Mouse (Mus musculus) adrenal gland, postnatal 10 days (tissue): ENCODE measurements around the gene Fam57a. TPM values are rescaled to one million over a fixed set of nuclear protein-coding genes. Genes with fewer than 3 reads are reported as not detected.
A peak's percentile ranks its signal among the peaks of the same experiment; 100 is the strongest.

Source experiments
- DNase-seq: peaks from one replicate; pipeline ENCODE4 v3.0.0; 2021; ENCODE audit warnings: mixed read lengths
- total RNA-seq, 2 experiments: library from RNA; stranded (reverse); gene quantifications; 2 replicates each; pipeline ENCODE4 v1.2.3; 2021

Fam57a gene
- total RNA-seq, 2 experiments from 2014 or later = 7.1 to 10.8 TPM

DNA sequence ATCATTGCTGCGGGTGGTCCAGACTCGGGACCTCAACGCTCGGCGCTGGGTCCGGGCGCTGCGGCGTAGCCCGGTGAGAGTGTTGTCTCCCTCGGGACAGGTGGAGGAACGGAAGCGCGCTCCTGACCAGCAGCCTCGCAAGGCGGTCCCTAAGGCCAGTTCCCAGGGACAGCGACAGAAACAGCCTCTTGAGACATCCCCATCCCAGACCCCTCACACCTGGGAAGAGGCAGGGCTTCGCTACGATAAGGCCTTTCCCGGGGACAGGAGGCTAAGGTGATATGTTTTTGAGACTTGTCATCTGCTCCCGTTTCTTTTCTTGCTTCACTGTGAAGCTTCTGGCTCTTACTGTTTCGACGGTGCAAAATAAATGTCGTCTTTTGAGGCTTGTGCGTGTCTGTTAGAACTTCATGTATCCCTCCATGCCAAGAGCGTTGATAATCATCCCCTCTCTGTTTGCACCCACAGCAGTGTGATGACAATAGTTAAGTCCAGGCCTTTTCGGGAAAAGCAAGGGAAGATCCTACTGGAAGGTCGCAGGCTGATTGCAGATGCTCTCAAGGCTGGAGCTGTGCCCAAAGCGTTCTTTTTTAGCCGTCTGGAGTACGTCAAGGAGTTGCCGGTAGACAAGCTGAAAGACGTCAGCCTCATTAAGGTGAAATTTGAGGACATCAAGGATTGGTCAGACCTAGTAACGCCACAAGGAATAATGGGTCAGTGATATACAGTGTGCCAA lies 64.5 kb downstream of the Fam57a start:
- no peak for DNase-seq

DNA sequence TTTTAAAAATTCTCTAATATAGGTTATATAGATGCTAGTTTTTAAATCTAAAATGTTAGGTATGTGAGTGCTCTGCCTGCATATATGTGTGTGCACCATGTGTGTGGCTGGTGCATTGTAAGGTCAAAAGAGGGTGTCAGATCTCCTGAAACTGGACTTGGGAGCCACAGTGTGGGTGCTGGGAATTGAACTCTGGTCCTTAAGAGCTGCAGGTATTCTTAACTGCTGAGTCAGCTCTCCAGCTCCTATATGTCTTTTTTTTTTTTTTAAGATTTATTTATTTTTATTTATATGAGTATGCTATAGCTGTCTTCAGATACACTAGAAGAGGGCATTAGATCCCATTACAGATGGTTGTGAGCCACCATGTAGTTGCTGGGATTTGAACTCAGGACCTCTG lies 67.0 kb downstream of the Fam57a start:
- no peak for DNase-seq

DNA sequence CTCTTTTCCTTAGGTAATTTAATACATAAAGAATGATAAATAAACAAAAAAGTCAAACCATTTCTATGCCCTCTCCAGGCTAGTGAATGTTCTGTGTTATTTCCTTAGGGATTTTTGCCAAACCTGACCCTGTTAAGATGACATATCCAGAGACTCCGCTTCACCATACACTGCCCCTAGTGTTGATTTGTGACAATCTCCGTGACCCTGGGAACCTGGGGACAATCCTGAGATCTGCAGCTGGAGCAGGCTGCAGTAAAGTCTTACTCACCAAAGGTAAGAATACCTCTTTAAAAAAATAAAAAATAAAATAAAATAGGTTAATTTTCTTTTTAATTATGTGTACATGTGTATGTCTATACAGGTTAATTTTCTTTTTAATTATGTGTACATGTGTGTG lies 67.8 kb downstream of the Fam57a start:
- DNase-seq = no peak

DNA sequence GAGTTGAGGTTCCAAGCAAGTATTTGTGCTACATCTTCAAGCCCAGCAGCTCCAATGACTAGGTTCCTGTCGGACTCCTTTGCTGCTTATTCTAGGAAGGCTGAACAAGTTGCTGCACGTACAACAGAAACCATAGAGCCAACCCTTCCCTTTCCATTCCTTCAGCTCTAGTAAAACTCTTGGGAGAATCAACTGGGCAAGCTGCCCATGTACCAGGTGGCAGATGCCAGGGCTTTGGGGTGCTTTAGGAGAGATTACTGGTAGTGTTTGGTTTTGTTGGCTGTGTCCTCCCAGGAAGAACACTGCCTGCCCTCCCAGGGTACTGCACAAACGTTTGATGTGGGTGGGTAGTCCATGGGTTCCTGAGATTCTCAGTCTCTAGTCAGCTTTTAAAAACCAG lies 72.6 kb downstream of the Fam57a start:
- peak; percentile 64 for DNase-seq

DNA sequence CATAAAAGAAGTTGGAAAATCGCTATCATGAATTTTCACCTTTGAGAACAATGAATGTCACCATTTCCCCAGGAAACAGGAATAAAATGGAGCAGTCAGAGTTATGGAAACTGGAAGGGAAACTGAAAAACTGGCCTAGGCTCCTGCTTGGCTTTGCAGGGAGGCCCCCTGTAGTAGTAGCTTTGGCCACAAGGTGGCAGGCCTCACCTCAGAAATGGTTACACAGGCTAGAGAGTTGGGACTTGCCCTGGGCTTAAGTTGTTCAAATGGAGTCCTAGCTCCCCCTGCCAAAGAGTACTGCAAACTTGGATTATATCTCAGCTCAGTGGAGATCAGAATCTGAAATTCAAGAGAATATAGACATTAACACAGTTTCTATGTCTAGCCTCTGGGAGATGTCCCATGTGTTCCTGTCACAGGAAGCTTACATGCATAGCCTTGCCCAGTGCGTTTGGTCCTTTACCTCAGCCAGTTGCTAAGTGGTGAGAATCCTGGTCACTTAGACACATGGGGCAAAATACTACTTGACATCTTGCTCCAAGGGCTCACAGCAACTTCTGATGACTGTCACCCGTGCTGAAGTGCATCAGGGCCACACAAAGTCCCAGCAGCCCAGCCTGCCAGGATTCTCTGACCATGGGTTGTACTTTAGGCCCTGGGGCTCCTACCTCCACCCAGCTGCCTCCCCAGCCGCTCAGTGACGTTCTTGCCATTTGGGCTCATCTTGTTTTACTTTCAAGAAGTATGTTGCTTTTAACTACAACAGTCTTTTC lies 73.9 kb downstream of the Fam57a start:
- DNase-seq = peak; percentile 92

DNA sequence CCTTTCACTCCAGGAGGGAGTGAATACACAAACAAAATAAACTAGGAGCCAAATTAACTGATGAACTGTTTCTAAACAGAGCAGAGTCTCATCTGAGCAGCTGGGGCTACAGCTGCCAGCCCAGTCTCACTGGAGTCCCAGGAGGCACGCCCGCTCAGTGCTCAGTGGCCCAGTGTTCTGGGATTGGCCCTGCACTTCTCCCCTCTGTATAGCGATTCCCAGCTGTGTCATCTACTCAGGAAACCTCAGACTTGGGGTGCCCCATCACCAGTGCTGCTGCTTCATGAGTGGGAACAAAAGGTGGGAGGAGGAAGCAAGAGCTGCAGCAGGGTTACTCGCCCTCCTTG lies 74.4 kb downstream of the Fam57a start:
- no peak for DNase-seq

DNA sequence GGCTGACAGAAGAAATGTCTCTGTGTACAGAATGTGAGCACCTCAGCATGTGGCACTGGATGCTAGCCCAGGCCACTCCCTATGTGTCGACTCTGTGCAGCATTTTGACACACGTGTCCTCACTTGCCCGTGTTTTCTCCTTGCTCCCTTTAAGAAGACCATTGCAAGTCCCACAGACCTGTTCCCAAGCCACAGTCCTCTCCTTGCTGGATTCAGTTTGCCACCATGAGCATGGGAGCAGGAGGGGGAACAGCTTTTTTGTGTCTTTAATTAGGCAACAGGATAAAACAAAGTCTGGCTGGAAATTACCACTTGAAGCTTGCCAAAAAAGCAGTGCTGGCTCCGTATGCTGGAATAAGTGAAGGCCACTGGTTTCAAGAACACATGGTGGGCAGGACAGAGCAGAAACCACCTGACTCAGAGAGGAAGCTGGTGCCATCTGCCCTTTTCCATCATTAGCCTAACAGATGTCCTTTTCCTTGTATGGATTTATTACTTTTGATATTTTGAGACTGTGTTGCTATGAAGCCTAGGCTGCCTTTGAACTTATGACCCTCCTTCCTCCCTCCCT lies 76.0 kb downstream of the Fam57a start:
- peak; percentile 39 for DNase-seq

DNA sequence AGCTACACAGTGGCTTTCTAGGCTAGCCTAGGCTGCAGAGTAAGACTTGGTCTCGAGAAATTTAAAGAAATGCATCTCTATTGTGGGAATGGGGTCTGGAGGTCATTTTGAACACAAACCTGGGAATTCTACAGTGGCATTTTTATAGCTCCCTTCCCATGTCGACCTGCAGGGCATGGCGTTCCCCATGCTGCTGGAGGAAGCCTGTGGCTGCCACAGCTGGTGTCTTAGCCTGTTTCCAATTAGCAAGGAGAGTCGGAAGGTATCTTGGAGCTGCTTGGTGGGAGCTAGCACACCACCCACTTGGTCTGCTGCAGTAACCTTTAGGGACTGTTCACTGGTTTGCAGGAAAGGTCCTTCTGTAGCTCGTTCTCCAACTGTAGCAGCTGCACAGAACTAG lies 76.7 kb downstream of the Fam57a start:
- no peak for DNase-seq

DNA sequence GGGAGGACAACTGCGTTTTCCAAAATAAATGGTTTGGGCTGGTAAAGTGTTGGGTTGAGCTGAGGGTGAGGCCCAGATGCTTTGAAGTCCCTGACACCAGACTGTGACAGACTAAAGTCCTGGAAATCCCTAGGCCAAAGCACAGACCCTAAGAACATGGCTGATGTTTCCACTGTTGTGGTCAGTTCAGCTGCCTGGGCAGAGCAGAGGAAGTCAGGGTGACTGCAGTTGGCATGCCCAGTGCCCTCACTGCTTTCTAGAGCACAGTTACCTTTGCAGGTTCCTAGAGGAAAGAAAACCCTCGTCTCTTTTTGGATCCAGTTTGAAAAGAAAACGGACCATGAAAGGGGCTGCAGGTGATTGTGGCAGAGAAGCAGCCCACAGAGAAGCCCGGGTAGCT lies 77.9 kb downstream of the Fam57a start:
- no peak for DNase-seq

DNA sequence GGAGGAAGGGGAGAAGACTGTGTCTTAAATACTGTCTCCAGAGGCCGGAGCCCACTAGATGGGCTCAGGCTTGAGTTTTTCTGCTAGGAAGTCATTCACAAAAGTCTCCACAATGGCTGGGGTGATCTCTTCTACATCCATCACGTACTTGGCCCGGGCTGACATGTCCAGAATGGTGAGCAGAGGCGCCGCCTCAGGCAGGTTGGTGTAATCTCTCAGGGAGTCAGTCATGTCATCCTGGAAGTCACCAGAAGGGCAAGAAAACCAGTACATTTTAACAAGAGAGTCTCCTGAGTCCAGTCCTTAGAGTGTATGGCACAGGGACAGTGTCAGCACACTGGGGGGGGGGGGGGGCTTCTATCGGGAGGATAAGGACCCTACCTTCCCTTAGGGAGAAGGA lies 79.0 kb downstream of the Fam57a start:
- no peak for DNase-seq

DNA sequence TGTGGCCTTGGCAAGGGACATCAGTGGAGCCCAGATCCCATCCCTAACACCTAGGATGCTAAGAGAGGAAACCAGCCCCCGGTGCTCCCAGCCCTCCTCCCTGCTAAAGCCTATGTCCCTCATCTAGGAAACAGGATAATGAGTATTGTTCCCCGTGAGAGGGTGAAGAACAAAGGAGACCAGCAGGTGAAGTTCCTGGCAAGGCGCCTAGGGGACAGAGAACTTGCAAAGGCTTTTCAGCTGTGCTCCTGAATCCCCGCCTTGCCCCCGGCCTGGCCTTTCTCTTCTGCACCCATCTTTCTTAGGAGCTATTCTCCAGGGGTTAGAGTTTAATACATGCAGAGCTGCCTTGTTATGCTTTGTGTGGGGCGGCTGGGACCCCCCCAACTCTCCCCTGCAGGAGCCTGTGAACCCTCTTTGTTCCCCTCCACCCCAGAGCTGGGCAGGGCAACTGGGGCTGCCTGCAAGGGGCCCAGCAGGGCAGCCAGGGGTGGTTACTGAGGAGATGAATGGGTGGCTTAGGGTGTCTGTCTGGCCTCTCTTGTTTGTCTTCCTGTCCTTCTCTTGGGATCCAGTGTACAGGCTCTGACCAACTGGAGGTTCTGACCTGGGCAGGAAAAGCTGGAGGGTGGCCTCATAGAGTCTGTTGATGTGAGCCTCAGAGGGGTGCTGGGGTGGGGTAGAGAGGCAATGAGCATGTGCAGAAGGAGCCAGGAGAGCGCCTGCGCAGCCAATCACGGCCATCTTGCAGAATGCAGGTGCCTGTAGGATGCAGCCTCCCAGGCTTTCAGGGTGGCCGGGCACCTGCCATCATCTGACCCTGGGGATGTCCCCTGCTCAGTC lies 81.0 kb downstream of the Fam57a start:
- no peak for DNase-seq

DNA sequence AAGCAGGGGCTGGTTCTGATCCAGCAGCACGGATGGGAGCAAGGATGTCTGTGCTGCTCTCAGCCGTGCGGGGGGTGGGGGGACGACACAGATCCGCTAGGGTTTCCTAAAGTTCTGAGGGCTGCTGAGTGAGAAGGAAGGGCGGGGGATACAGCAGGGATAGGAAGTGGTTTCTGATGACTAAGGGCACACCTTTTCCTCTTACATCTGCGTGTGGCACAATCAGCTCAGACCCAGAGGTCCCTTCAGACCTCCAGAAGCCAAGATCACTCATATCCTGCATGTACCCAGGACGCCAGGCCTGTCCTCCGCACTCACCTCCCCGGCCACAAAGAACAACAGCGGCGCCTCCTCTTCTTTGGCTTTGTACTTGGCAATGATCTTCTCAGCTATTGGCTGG lies 81.8 kb downstream of the Fam57a start:
- DNase-seq = no peak

DNA sequence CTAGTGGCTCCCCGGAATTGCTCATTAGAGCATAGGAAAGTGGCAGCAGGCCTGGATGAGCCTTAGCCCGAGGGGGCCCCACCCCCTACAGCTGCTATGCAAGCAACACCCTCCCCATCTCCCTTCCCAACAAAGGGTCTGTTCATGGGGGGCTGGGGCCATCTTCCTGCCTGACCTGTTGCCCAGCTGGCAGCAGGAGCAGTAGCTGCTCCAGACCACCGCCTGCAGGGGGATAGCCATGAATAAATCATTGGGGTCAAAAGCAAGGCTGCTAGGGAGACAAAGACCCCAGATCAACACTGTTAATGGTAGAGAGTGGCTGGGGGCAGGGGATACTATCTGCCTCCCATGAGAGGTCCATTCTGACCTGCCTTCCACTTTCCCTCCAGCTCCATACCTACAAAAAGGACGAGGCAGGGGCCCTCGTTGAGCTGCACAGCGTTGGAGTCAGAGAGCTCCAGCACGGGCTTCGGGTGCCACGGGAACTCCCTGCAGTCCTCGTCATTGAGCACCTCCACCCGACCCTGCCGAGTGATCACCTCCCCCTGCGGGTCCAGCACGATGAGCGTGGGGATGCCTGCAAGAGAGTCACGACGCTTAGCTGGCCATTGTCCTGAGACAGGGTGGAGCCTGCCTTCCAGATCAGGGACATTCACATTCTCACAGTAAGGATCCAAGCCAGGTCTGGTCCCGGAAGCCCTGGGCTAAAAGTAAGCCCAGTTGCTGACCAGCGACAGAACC lies 83.3 kb downstream of the Fam57a start:
- DNase-seq = no peak

Other genes with a start within 250 kb of the Fam57a start
- gene Rph3al, start 241.2 kb upstream of the Fam57a start, total RNA-seq = 10 to 100 TPM; 11.2 to 12.2 TPM
- gene 1700016K19Rik, start 179.8 kb upstream of the Fam57a start, total RNA-seq = not detected
- gene Rflnb, start 151.9 kb upstream of the Fam57a start, total RNA-seq = 10 to 100 TPM; 61.0 to 75.2 TPM
- 10 to 100 TPM; 36.1 to 42.0 TPM for gene Vps53, start within 50 bp of the Fam57a start, total RNA-seq
- under 1 TPM in 1 of 2 experiments, not detected in 1; 0.66 TPM for gene Dbil5, start 37.9 kb downstream of the Fam57a start, total RNA-seq
- gene Gemin4, start 38.0 kb downstream of the Fam57a start, total RNA-seq = 1 to 10 TPM in 1 of 2 experiments, not detected in 1; 4.6 TPM
- gene Mrm3, start 64.0 kb downstream of the Fam57a start, total RNA-seq = 10 to 100 TPM; 21.9 to 25.4 TPM
- gene Glod4, start 64.1 kb downstream of the Fam57a start, total RNA-seq = 10 to 100 TPM; 75.4 to 76.8 TPM
- 10 to 100 TPM; 22.5 to 25.0 TPM for gene Nxn, start 219.5 kb downstream of the Fam57a start, total RNA-seq
- 10 to 100 TPM; 45.2 to 47.5 TPM for gene Timm22, start 227.3 kb downstream of the Fam57a start, total RNA-seq